Mouse (Mus musculus): Measurements from ENCODE around the gene Duox1.

Gene Duox1

DNA sequence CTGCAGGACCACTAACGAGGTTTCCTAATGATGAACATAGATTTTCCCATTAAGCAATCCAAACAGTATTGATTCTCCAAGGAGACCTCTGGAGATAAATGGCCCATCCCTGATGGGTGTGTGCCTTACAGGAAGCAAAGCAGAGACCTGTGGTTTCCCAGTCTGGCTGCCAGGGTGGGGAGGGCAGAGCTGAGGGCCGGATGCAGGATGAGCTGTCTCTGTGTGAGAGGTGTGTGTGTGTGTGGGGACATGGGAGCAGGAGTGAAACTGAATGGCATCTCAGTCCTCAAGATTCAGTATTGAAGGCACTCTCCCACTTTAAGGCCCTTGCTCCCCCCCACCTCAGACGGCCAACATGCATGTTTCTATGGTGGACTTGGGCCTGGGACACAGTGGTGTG, 40.7 kb downstream of the Duox1 start:
- no peak for DNase-seq

GRCm38 (mm10) chr2:122360310-122360709, 44.8 kb downstream of the Duox1 start:
- no peak for DNase-seq

DNA sequence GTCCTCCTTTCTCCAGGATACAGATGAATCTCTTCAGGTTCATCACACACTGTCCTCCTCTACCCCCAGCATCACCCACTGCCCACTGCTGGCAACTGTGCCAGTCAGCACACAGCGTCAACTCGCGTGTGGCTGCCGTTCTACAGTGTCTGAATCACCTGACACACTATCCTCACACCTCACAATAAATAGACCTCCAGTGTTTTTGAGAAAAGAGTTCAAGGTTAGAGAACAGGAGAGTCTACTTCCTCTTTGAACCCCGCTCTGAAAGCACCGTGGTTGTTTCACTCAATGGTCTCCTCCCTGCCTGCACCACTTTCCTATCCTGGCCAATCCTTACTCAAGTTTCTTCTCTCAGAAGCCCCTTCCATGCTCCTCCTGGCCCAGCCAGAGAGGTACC, 45.7 kb downstream of the Duox1 start:
- DNase-seq = no peak

DNA sequence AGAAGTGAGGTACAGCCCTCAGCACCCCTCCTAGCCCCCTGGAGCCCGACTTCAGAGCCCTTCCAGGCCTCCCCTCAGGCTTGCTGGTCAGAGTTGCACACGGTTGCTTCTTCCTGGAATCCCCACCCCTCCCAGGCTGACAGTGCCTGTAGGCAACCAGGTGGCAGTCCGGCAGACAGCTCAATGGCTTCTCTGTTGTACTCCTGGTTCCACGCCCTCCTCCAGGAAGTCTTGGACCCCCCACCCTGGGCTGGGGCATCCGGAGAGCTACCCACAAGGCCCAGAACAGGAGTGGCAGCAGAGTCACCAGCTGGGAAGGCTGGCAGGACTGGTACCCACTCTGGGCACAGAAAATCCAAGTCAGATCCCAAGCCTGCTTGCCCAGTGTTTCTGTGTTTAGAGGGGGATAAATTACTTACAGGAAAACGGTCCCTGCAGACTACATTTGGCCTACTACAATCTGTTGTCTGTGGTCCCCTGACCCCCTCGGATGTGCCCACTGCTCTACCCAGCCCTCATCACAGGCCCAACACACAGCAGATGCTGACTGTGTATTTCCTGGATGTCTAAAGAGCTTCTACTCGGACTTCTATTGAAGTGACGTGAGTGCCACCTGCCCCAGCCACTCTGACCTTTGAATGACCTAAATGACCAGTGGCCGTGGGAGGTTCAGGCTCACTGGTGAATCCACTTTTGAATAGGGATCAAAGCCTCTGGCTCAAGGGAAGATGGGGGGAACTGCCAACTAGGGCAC, 46.6 kb downstream of the Duox1 start:
- DNase-seq = no peak

DNA sequence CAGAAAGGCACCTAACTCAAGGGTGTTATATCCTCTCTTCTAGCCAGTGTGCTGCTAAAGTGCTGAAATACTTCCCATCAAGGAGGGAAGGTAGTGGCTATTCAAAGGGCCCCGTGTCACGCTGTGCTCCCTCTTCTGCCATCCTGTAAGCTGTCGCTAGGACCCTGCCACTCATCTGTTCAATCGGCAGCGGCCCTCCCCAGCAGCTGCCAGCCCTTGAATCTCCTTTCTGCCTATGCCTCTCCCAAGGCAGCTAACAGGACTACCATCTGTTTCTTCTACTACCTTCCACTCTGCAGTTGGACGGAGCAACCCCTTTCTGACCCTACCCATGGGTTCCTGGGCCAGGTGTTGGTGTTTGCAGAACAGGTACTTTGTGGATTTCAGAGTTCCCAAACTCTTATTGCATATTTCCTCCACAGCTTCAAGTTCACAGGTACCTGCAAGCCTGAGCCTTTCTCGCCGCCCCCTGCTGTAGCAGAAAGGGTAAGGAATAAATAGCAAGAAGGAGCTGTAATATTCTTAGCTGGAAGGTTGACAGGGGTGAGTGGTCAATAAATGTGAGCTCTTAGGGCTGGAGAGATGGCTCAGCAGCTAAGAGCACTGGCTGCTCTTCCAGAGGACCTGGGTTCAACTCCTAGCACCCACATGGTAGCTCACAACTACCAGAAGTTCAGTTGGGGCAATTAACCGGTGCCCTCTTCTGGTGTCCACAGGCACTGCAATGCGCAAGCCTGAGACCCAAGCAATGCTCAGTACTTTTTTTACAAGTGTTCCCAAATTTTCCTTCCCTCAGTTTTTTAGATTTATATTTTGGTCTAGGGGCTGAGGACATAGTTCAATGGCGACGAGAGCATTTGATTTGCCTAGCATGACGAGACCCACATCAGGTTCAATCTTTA, 47.4 kb downstream of the Duox1 start:
- DNase-seq = no peak

DNA sequence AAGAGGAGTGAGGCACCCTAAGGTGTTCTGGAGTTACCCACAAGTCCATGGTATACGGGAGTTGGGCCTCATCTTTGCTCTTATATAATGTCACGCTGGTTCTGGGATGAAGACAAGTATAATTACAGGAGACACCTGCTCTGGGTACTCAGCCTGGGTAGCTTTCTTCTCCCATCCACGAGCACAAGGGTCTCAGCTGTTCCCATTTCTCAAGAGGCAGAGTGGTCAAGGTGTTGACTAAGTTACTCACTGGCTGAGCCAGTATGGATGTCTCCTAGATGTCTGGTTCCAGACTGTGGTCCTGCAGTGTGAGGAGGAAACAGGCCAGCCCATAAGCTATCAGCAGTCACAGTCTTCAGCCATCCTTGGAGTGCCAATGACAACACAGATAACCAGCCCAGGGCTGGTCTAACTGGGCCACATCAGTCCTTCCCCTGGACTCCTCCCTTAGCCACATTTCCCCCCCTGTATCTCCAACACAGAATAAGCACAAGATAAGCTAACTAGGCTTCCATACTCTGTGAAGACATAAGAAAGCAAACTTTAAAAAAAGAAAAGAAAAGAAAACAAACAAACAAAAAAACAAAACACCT, 49.0 kb downstream of the Duox1 start:
- no peak for DNase-seq

GRCm38 (mm10) chr2:122365244-122365866, 49.9 kb downstream of the Duox1 start:
- no peak for DNase-seq

- no peak for DNase-seq
Measured at GRCm38 (mm10) chr2:122366039-122366438, 50.6 kb downstream of the Duox1 start.

DNA sequence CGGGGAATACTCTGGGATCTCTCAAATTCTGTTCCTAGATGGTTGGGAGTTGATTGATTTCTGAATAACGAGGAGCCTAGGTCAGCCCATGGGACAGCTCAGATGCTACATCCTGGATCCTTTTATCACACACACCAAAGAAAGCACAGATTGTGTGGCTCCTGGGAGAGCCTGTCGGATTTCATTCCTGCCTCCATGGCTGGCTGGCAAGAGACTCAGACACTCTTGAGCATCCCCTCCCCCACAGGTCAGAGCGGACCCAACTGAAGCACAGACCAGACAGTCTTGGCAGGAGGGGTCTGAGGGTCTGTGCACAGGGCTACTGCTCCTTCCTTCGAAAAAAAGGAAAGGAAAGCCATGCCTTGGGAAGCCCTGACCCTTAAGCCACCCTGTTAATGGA, 51.2 kb downstream of the Duox1 start:
- DNase-seq = no peak

- no peak for DNase-seq
Measured at GRCm38 (mm10) chr2:122367181-122367580, 51.7 kb downstream of the Duox1 start.

GRCm38 (mm10) chr2:122367701-122368080, 52.2 kb downstream of the Duox1 start:
- DNase-seq = no peak

- DNase-seq = peak; percentile 69
Measured at GRCm38 (mm10) chr2:122368081-122368971, 52.9 kb downstream of the Duox1 start.

- DNase-seq = peak; percentile 88
Measured at GRCm38 (mm10) chr2:122368995-122369739, 53.7 kb downstream of the Duox1 start, which contains the start of gene Shf. Shf (minus strand) TSS chr2:122369162.

DNA sequence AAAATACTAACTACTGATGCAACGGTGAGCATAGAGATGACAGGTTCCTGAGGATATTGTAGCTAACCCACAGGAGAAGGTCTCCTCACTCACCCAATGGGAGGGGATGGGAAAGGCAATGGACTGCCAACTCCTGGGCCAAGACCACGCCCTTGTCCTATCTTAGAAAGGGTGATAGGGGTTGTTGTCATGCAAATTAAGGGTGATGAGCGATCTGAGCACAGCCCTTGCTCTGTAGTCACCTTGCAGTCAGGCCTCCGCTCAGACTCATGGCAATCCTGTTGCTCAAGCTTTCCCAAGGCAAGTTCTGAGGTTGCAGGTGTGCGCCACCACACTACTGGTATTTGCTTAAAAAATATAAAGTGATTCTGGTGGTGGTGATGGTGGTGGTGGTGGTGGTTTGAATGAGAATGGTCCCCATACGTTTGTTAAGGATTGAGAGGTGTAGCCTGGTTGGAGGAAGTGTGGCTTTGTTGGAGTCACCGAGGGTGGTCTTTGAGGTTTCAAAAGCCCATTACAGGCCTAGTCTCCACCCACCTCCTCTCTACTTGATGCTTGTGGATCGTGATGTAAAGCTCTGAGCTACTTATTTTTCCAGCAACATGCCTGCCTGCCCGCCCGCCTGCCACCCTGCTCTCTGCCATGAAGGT, 54.8 kb downstream of the Duox1 start:
- no peak for DNase-seq

GRCm38 (mm10) chr2:122372067-122372466, 56.6 kb downstream of the Duox1 start:
- DNase-seq = no peak

DNA sequence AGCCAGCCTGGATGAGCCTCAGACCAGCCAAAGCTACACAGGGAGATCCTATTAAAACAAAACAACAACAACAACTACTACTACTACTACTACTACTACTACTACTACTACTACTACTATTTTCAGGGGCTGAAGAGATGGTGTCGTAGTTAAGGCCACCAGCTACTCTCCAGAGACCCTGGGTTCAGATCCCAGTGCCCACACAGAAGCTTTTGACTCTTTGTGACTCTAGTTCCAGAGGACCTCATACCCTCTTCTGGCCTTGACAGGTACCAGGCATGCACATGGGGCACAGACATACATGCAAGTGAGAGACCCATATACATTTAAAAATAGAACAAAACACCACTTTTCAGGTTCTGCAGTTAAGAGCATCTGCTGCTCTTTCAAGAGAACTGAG, 57.1 kb downstream of the Duox1 start:
- no peak for DNase-seq

DNA sequence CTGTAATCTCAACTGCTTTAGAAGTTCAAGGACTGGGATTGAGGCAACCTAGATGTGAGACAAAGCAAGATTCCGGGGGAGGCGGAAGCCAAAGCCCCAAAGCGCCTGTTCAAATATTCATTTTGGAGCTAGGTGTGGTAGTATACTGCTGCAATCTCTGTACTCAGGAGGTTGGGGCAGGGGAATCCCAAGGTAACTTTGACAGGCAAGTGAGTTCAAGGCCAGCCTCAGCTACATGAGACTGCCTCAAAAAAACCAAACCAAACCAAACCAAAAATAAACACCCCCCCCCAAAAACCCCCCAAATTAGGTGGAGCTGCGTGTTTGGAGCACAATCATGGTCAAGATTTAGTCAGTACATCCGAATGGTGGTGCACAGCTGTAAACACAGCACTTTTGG, 58.5 kb downstream of the Duox1 start:
- DNase-seq = no peak

GRCm38 (mm10) chr2:122374666-122375331, 59.3 kb downstream of the Duox1 start:
- no peak for DNase-seq

- peak; percentile 96 for DNase-seq
Measured at GRCm38 (mm10) chr2:122375391-122375991, 60.0 kb downstream of the Duox1 start.

DNA sequence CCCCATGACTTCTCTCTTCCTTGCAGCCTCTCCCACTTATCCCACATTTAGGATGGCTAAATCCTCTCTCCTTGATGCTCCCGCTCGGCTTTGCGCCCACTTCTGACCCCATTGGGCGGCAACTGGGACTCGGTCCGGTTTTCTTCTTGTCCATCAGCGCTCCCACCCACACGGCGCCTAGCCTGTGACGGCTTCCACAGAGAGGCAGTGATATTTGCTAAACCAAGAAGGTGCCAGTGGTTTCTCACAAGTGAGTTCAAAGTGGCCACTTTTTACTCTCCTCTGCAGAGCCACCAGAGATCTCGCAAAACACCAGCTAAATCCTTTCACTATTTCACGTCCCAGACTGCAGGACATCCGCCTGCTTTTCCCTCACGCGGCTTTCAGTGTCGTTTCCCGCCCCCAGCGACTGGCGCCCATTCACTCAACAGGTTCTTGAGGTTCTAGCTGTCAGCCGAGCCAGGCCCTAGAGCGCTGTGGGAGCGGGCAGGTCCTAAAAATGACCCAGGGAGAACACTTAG, 60.6 kb downstream of the Duox1 start:
- DNase-seq = peak; percentile 64

Data from lung, postnatal 10 days (tissue).